Mouse (Mus musculus) thymus, postnatal 4 days (tissue): ENCODE data around the gene Ifi209.
"Not testable (repeated sequence)": the region's sequence is repeated elsewhere in the genome, so short reads cannot be mapped to it uniquely, and the experiment has no call there.

Experiments
- DNase-seq: peaks from one replicate; pipeline ENCODE4 v3.0.0; 2021

Ifi209 gene

GRCm38 (mm10) chr1:173630622-173631021 lies at the start of gene Ifi209:
Ifi209 (plus strand) TSS chr1:173630917.
- DNase-seq, result peak; percentile 31

- DNase-seq, result not testable (repeated sequence)
Observed at GRCm38 (mm10) chr1:173589698-173590097, 41.0 kb upstream of the Ifi209 start.

- not testable (repeated sequence) for DNase-seq
Observed at GRCm38 (mm10) chr1:173598838-173599494, 31.8 kb upstream of the Ifi209 start, which contains the start of gene Ifi213. Ifi213 (minus strand) TSS chr1:173599274.

GRCm38 (mm10) chr1:173610291-173610690 lies 20.4 kb upstream of the Ifi209 start:
- not testable (repeated sequence) for DNase-seq

GRCm38 (mm10) chr1:173622216-173622615 lies 8.5 kb upstream of the Ifi209 start:
- DNase-seq, result not testable (repeated sequence)

- no peak for DNase-seq
Observed at GRCm38 (mm10) chr1:173624052-173624451, 6.7 kb upstream of the Ifi209 start.

- DNase-seq, result no peak
Observed at GRCm38 (mm10) chr1:173626686-173627085, 4.0 kb upstream of the Ifi209 start.

GRCm38 (mm10) chr1:173633969-173634645 lies 3.4 kb downstream of the Ifi209 start:
- no peak for DNase-seq

GRCm38 (mm10) chr1:173645393-173645792 lies 14.7 kb downstream of the Ifi209 start:
- DNase-seq, result no peak

GRCm38 (mm10) chr1:173657973-173658372 lies 27.3 kb downstream of the Ifi209 start:
- no peak for DNase-seq

- peak; percentile 41 for DNase-seq
Observed at GRCm38 (mm10) chr1:173673458-173674097, 42.9 kb downstream of the Ifi209 start, which contains the start of gene Ifi208. Ifi208 (plus strand) TSS chr1:173673675.

GRCm38 (mm10) chr1:173678605-173679004 lies 47.9 kb downstream of the Ifi209 start:
- not testable (repeated sequence) for DNase-seq

- DNase-seq, result no peak
Observed at GRCm38 (mm10) chr1:173694270-173694669, 63.6 kb downstream of the Ifi209 start.
